Mouse (Mus musculus) lung, adult 10 weeks (tissue): Measurements from ENCODE around the gene Slc8a3. TPM values are rescaled to one million over a fixed set of nuclear protein-coding genes. Genes with fewer than 3 reads are reported as not detected.

Experiments
- polyA plus RNA-seq: library from polyadenylated mRNA; stranded (reverse); fragments of 350-450 nt; fragmentation: Illumina TruSeq; extraction: RNeasy Lipid Tissue Mini Kit (QIAGEN cat#74804); gene quantifications from one replicate; pipeline ENCODE4 v1.2.3, GENCODE M21; 2014; ENCODE audit warnings: low read depth, low replicate concordance; ENCODE audit not compliant: insufficient read depth

Slc8a3 gene
- 0.19 TPM for polyA plus RNA-seq

GRCm38 (mm10) chr12:81332875-81333421, at the start of gene Slc8a3:
Gene Slc8a3, minus strand, starts transcription at chr12:81333180.

GRCm38 (mm10) chr12:81379364-81379763, 46.4 kb upstream of the Slc8a3 start, which contains the start of gene Gm4787:
Gene Gm4787, minus strand, starts transcription at chr12:81379464.

Other genes starting within 250 kb of the Slc8a3 start
- gene Gm4787, start 46.3 kb upstream of the Slc8a3 start, polyA plus RNA-seq: 0.27 TPM
- gene Adam4, start 88.8 kb upstream of the Slc8a3 start, polyA plus RNA-seq: 0.35 TPM
- gene Cox16, start 151.9 kb upstream of the Slc8a3 start, polyA plus RNA-seq: 125 TPM
- gene Gm20498, start 199.7 kb upstream of the Slc8a3 start, polyA plus RNA-seq: 8.6 TPM
- 24.3 TPM for gene Synj2bp, start 199.7 kb upstream of the Slc8a3 start, polyA plus RNA-seq
- not detected for gene Adam21, start 235.3 kb upstream of the Slc8a3 start, polyA plus RNA-seq